Mouse (Mus musculus) heart, embryonic 11.5 days (tissue): Measurements from ENCODE around the gene Zzef1. TPM values are rescaled to one million over a fixed set of nuclear protein-coding genes. Genes with fewer than 3 reads are reported as not detected.

ENCODE experiments used
- ATAC-seq: fragments of 200-750 bp; cut with Nextera tagmentation; replicated peaks from 2 replicates; pipeline ENCODE4 v1.8.0; 2017; ENCODE audit warnings: moderate library complexity; ENCODE audit not compliant: insufficient number of reproducible peaks, low FRiP score, low TSS enrichment
- H3K27ac ChIP-seq: fragments of 300-500 bp; sonication (generic); 2 replicates; pipeline ENCODE4 v1.5.1; 2014; ENCODE audit warnings: mild to moderate bottlenecking, low read depth, low read length
- H3K27me3 ChIP-seq: fragments of 300-500 bp; sonication (generic); 2 replicates; pipeline ENCODE4 v1.6.1; 2014; ENCODE audit warnings: mild to moderate bottlenecking, low read length, mixed read lengths; ENCODE audit not compliant: control insufficient read depth, insufficient read depth
- H3K36me3 ChIP-seq: fragments of 300-500 bp; sonication (generic); 2 replicates; pipeline ENCODE4 v1.6.1; 2014; ENCODE audit warnings: mild to moderate bottlenecking, low read length, moderate library complexity, mixed read lengths; ENCODE audit not compliant: control insufficient read depth, insufficient read depth
- H3K4me1 ChIP-seq: fragments of 300-500 bp; sonication (generic); 2 replicates; pipeline ENCODE4 v1.6.1; 2014; ENCODE audit warnings: low read length; ENCODE audit not compliant: control insufficient read depth, insufficient read depth
- H3K4me2 ChIP-seq: fragments of 300-500 bp; sonication (generic); 2 replicates; pipeline ENCODE4 v1.6.1; 2014; ENCODE audit warnings: mild to moderate bottlenecking, moderate library complexity
- H3K4me3 ChIP-seq: fragments of 300-500 bp; sonication (generic); 2 replicates; pipeline ENCODE4 v1.5.1; 2014; ENCODE audit warnings: low read depth, low read length
- H3K9ac ChIP-seq: fragments of 300-500 bp; sonication (generic); 2 replicates; pipeline ENCODE4 v1.6.1; 2014; ENCODE audit warnings: mild to moderate bottlenecking, low read depth, low read length, moderate library complexity
- H3K9me3 ChIP-seq: fragments of 300-500 bp; sonication (generic); replicated peaks from 2 replicates; pipeline ENCODE4 v1.6.1; 2016; ENCODE audit warnings: low read length; ENCODE audit not compliant: control insufficient read depth
- WGBS: fragments of 180-500 bp; shearing (Covaris S2); extraction: QIAGEN DNeasy Blood & Tissue Kit; methylation state at CpG from one replicate; pipeline ENCODE4 v1.1.7; 2014; ENCODE audit not compliant: insufficient replicate concordance; 5-methylcytosine and 5-hydroxymethylcytosine counted together
- polyA plus RNA-seq: library from polyadenylated mRNA; unstranded; fragments of >200 nt; fragmentation: Nextera tagmentation; extraction: Ambion mirVana; gene quantifications from 2 replicates; pipeline ENCODE4 v1.2.1, GENCODE M21; 2014

Gene Zzef1
- polyA plus RNA-seq, 1 experiment from 2014 or later = 7.9 TPM

DNA sequence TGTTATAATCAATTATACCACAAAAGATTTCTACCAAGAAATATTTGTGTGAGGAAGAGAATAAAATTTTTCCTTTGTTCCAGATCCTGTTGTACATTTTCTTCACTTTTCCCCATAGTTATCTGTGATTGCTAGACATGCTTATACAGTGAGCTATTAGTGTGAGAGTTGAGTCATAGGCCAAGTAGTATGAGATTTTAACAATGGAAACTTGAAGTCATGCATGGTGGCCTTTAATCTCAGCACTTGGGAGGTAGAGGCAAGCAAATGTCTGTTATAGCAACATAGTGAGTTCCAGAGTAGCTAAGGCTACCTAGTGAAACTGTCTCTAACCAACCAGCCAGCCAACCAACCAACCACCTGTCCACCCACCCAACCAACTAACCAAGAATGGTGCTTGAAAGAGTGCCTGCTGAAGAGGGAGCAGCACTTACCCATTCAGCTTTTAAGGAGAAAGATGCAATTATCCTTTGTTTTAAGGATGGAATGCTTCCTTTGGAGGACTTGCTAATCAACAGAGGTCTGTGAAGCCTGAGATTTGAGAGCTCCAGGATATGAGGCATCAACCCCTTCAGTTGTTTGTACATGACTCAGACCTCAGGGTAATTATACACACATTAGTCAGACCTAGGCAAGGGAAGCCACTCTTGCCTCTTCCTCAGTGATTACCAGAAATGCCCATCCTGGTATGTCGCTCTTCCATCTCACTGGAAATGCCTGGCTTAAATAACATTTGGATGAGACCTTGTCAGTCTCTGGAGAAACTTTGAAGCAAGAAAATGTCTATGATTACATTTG lies 52.0 kb downstream of the Zzef1 start:
- H3K4me1 ChIP-seq = no peaks in the 10 kb centered on the region
- no peaks in the 10 kb centered on the region for H3K9me3 ChIP-seq
- no peak overlapping the region for H3K4me2 ChIP-seq
- H3K27ac ChIP-seq = no peak overlapping the region
- no peak for ATAC-seq
- 87% methylated on average over 1 of the region's 1 CpGs for WGBS
- H3K27me3 ChIP-seq = no peaks in the 10 kb centered on the region
- no peak overlapping the region for H3K9ac ChIP-seq
- peaks cover 7% of the 10 kb centered on the region; the same call in 1 of the 2 replicates for H3K36me3 ChIP-seq
- no peak overlapping the region for H3K4me3 ChIP-seq

DNA sequence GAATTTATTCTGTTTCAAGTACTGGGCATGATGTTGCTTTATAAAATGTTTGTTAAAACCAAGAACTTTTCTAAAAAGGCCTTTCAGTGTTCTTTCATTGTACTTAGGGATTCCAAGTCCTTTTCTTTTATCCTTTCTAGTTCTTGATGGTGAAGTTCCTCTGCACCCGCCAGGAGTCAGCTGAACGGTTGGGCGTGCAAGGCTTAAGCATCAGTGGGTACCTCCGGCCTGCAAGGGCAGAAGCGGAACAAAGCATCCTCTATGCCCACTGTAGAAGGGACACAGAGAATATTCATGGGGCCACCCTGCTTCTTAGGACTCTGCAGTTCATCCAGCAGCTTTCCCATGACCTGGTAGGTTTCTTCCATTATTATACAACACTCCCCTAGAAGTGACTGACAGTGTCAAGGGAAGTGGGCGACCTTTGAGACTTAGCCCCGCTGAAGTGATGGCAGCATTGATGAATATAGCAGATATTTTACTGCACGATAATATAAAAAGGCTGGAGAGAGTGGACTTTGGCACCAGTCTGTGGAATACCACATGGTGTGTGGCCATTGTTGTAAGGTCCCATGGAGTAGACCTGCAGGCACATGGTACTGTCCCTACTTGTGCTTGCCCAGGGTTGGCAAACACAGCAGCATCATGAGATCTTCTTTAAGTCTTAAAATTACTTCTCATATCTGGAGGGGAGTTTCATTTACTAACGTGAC lies 54.5 kb downstream of the Zzef1 start:
- H3K9me3 ChIP-seq = no peaks in the 10 kb centered on the region
- no peak overlapping the region for H3K27ac ChIP-seq
- no peaks in the 10 kb centered on the region for H3K27me3 ChIP-seq
- H3K4me3 ChIP-seq = no peak overlapping the region
- H3K9ac ChIP-seq = no peak overlapping the region
- H3K4me1 ChIP-seq = no peaks in the 10 kb centered on the region
- 91% methylated on average over 9 of the region's 9 CpGs for WGBS
- peaks cover 8% of the 10 kb centered on the region; the same call in 1 of the 2 replicates for H3K36me3 ChIP-seq
- H3K4me2 ChIP-seq = no peak overlapping the region
- ATAC-seq = no peak

DNA sequence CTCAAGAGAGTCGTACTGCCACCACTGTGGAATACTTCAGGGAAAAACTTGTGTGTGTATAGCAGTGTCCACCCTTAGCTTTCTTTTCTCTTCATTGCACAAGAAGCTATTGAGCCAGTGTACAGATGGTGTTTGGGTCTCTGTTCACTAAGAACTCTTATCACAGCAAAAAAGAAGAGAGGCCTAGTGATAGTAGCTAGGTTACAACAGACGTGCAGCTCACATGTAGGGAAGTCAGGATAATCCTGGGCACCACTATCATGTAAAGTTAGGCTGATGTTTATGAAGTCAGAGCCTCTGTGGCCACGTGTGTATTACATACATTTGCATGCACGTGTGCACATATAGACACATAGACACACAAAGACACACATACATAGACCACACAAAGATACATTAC lies 55.2 kb downstream of the Zzef1 start:
- Histone ChIP-seq H3K27me3 (no peaks in the 10 kb centered on the region), H3K9ac (no peak overlapping the region), H3K4me3 (no peak overlapping the region), H3K36me3 (peaks cover 8% of the 10 kb centered on the region; the same call in 1 of the 2 replicates), H3K4me2 (no peak overlapping the region), H3K27ac (no peak overlapping the region), H3K4me1 (no peaks in the 10 kb centered on the region), H3K9me3 (no peaks in the 10 kb centered on the region)
- ATAC-seq = no peak
- 74% methylated on average over 4 of the region's 4 CpGs for WGBS

DNA sequence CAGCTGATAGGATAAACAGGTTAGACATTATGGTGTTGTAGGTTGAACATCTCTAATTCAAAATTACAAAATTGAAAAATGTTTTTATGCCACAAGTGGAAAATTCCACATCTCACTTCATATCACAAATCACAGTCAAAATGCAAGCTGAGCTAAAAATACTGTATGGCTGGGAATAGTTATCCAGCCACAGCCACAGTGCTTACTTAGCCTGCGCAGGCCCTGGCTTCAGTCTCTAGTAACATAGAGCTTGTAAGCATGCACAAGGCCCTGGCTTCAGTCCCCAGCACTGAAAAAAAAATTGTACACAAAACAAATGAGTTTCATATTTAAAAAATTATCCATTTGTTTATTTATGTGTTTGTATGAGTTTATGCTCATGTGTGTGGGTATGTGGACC lies 56.1 kb downstream of the Zzef1 start:
- no peaks in the 10 kb centered on the region for H3K9me3 ChIP-seq
- ATAC-seq = no peak

DNA sequence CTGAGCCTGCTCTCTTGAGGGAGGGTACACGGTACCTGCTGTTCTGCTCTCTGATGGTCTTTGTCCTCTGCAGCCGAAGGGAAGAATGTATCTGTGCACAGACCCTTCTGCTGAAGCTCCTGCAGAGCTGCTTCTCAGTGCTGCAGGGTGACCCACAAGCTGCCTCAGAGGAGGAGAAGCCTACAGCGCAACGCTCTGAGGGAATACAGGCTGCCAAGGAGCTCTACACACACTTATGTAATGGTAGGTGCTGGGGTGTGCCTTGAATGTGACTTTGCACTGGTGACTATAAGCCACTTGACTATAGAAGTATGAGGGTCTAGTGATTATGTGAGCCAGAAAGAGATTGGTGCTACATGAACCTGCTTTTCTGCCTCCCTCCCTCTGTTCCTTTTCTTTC lies 57.1 kb downstream of the Zzef1 start:
- WGBS = 87% methylated on average over 4 of the region's 4 CpGs
- no peak for ATAC-seq
- no peak overlapping the region for H3K27ac ChIP-seq

More for the DNA sequence above, 56.1 kb downstream of the Zzef1 start:
- Histone ChIP-seq H3K9ac (no peak overlapping the region), H3K4me3 (no peak overlapping the region), H3K36me3 (peaks cover 6% of the 10 kb centered on the region; the same call in 1 of the 2 replicates), H3K4me2 (no peak overlapping the region), H3K27me3 (no peaks in the 10 kb centered on the region), H3K4me1 (no peaks in the 10 kb centered on the region), H3K27ac (no peak overlapping the region)
- WGBS = 89% methylated on average over 1 of the region's 1 CpGs

DNA sequence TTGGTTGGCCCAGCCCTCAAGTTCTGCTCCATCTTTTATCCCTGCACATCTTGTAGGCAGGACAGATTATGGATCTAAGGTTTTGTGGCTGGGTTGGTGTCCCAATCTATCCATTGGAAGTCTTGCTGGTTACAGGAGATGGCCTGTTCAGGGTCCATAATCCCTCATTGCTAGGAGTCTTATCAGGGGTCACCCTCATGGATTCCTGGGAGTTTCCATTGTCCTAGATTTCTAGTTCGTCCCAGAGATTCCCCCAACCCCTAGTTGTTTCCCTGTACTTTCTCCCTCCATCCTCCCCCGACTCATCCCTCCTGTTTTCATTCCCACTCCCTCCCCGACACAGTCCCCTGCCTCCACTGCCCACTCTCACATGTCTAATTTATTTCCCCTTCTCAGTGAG lies 58.2 kb downstream of the Zzef1 start:
- Histone ChIP-seq H3K9me3 (no peaks in the 10 kb centered on the region), H3K4me1 (no peaks in the 10 kb centered on the region), H3K27ac (no peak overlapping the region), H3K36me3 (peaks cover 3% of the 10 kb centered on the region; the same call in 1 of the 2 replicates), H3K4me2 (no peak overlapping the region), H3K9ac (no peak overlapping the region), H3K27me3 (no peaks in the 10 kb centered on the region), H3K4me3 (no peak overlapping the region)
- ATAC-seq = no peak
- WGBS = 79% methylated on average over 3 of the region's 3 CpGs

More for the DNA sequence above, 57.1 kb downstream of the Zzef1 start:
- H3K9me3 ChIP-seq = no peaks in the 10 kb centered on the region
- H3K4me2 ChIP-seq = no peak overlapping the region
- no peaks in the 10 kb centered on the region for H3K4me1 ChIP-seq
- peaks cover 6% of the 10 kb centered on the region; the same call in 1 of the 2 replicates for H3K36me3 ChIP-seq
- no peak overlapping the region for H3K9ac ChIP-seq
- no peaks in the 10 kb centered on the region for H3K27me3 ChIP-seq
- no peak overlapping the region for H3K4me3 ChIP-seq

DNA sequence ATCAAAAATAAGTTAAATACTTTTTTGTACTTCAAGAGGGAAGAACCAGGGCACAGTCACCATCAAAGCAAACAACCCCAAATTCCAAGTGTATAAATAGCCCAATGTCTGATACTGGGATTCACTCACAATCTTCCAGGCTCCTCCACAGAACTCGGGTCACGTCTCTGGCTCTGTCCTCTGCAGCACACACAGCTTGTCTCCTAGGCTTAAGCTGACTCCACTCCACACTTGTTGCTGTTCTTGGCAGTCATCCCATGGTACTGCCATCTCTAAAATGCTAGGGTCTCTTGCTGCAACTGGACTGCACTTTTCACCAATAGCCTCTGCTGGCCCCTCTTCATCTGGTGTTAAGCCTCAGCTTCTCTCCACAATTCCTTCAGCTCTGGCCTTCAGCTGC lies 60.7 kb downstream of the Zzef1 start:
- Histone ChIP-seq H3K4me2 (no peak overlapping the region), H3K9me3 (no peaks in the 10 kb centered on the region), H3K27ac (no peak overlapping the region), H3K4me3 (no peak overlapping the region), H3K9ac (no peak overlapping the region), H3K27me3 (no peaks in the 10 kb centered on the region), H3K4me1 (no peaks in the 10 kb centered on the region), H3K36me3 (peaks cover 6% of the 10 kb centered on the region)
- no peak for ATAC-seq
- WGBS = 57% methylated on average over 2 of the region's 2 CpGs

DNA sequence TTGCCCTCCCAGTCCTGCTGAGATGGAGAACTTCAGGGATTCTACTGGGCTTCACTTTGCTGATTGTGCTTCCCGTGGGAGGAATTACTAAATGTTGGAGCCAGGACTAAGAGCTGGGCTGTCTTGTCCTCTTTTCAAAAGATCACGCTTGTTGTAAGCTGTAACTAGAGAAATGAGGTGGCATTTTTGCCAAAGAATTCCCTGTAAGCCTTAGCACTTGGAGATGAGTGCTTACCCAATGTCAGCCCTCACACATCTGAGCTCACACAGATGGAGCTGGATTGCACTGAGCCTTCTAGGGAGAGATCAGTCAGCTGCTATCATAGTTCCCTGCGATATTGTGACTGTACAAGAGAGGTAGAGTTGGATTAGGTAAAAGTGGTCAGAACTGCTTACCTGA lies 65.2 kb downstream of the Zzef1 start:
- Histone ChIP-seq H3K4me3 (no peak overlapping the region), H3K9ac (no peak overlapping the region), H3K36me3 (peaks cover 5% of the 10 kb centered on the region; the same call in 1 of the 2 replicates), H3K27ac (no peak overlapping the region), H3K9me3 (no peaks in the 10 kb centered on the region), H3K4me2 (no peak overlapping the region), H3K27me3 (no peaks in the 10 kb centered on the region), H3K4me1 (no peaks in the 10 kb centered on the region)
- WGBS = 90% methylated on average over 3 of the region's 3 CpGs
- no peak for ATAC-seq
